Comparison of ENCODE assay signal across 23 mouse cellular contexts in the genomic region with DNA sequence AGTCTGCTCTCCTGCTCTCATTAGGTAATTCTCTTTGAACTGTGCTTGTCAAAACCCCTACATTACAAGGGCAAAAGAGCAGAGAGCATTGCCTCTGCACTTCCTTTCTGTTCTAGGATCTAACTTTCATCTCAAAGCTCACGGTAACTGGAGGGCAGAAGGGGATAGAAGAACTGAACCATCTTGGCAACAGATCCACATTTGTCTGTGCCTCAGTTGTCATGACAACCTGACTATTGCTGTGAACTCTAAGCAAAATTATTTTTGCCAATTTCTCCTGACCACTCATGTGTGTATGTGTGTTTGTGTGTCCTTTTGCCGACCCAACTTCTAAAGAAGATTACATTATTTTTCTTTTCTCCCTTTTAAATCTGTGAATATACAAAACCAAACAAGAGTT.
A peak's percentile ranks its signal among the peaks of the same experiment; 100 is the strongest.
DNase-seq lines count a peak whose midpoint lies in the region; ATAC-seq lines count a peak whose summit lies in the region.
"Had no signal": no experiment of that assay in that cellular context is flagged by ENCODE, and none has a peak within 500 bp of the region (broad histone marks: within the 10 kb centered on the region; RNA-seq: fewer than 3 reads in every experiment).

No protein-coding gene starts in this region.

- WGBS in forebrain, embryonic 14.5 days = 47% methylated on average over 2 of the region's 2 CpGs
- 75% methylated on average over 2 of the region's 2 CpGs for WGBS in forebrain, embryonic 10.5 days
- WGBS in midbrain, embryonic 13.5 days = 37% methylated on average over 2 of the region's 2 CpGs
- 63% methylated on average over 2 of the region's 2 CpGs for WGBS in midbrain, embryonic 10.5 days
- WGBS in midbrain, embryonic 16.5 days = 34% methylated on average over 2 of the region's 2 CpGs
- WGBS in kidney, embryonic 14.5 days = 67% methylated on average over 2 of the region's 2 CpGs

- no peaks in the 10 kb centered on the region for H3K27me3 ChIP-seq in forebrain, embryonic 14.5 days (replicated peaks; ENCODE audit: control insufficient read depth, insufficient read depth, low read length)
- H3K27me3 ChIP-seq in forebrain, embryonic 10.5 days (ENCODE audit: poor library complexity, severe bottlenecking) = no peaks in the 10 kb centered on the region
- no peaks in the 10 kb centered on the region for H3K27me3 ChIP-seq in midbrain, embryonic 13.5 days
- no peaks in the 10 kb centered on the region for H3K27me3 ChIP-seq in midbrain, embryonic 10.5 days (ENCODE audit: low read depth, poor library complexity, severe bottlenecking)
- H3K27me3 ChIP-seq in midbrain, embryonic 16.5 days (ENCODE audit: control insufficient read depth, insufficient read depth, low read depth, low read length) = no peaks in the 10 kb centered on the region
- H3K27me3 ChIP-seq in kidney, embryonic 14.5 days (ENCODE audit: control insufficient read depth, insufficient read depth, low read length) = no peaks in the 10 kb centered on the region
- H3K27me3 ChIP-seq: embryonic facial prominence, embryonic 15.5 days; forebrain, embryonic 15.5 days; heart, embryonic 13.5 days; hindbrain, embryonic 12.5 days had no signal

- H3K4me1 ChIP-seq in forebrain, embryonic 14.5 days (ENCODE audit: control insufficient read depth, insufficient read depth, low read length) = peaks cover 3% of the 10 kb centered on the region; the same call in 1 of the 2 replicates
- no peaks in the 10 kb centered on the region for H3K4me1 ChIP-seq in forebrain, embryonic 10.5 days
- H3K4me1 ChIP-seq in midbrain, embryonic 13.5 days (replicated peaks) = no peaks in the 10 kb centered on the region
- H3K4me1 ChIP-seq in midbrain, embryonic 10.5 days = no peaks in the 10 kb centered on the region
- no peaks in the 10 kb centered on the region for H3K4me1 ChIP-seq in midbrain, embryonic 16.5 days (ENCODE audit: control insufficient read depth, insufficient read depth, low read length)
- no peaks in the 10 kb centered on the region for H3K4me1 ChIP-seq in kidney, embryonic 14.5 days (ENCODE audit: control insufficient read depth, insufficient read depth, low read length)
- H3K4me1 ChIP-seq: embryonic facial prominence, embryonic 15.5 days; heart, embryonic 13.5 days; hindbrain, embryonic 12.5 days had no signal

- peak; percentile 32; the same call in 1 of the 2 replicates for ATAC-seq in forebrain, embryonic 14.5 days
- peak; percentile 34; the same call in 1 of the 2 replicates for ATAC-seq in midbrain, embryonic 13.5 days
- 0 out of 2 replicates have a peak, but pooled peaks have one; percentile 36 for ATAC-seq in midbrain, embryonic 16.5 days
- no peak for ATAC-seq in kidney, embryonic 14.5 days (ENCODE audit: low FRiP score, low TSS enrichment)
- ATAC-seq: forebrain, embryonic 15.5 days; intestine, embryonic 16.5 days had no signal

- no peak overlapping the region for H3K9ac ChIP-seq in forebrain, embryonic 14.5 days (ENCODE audit: low read length)
- H3K9ac ChIP-seq in midbrain, embryonic 13.5 days (replicated peaks) = no peak overlapping the region
- no peak overlapping the region for H3K9ac ChIP-seq in midbrain, embryonic 16.5 days (ENCODE audit: low read depth, low read length)
- H3K9ac ChIP-seq in kidney, embryonic 14.5 days (ENCODE audit: low read depth, low read length) = no peak overlapping the region
- H3K9ac ChIP-seq: embryonic facial prominence, embryonic 15.5 days; forebrain, embryonic 15.5 days; heart, embryonic 13.5 days; hindbrain, embryonic 12.5 days had no signal

- no peaks in the 10 kb centered on the region for H3K36me3 ChIP-seq in forebrain, embryonic 14.5 days (ENCODE audit: control insufficient read depth, insufficient read depth, low read length)
- H3K36me3 ChIP-seq in forebrain, embryonic 10.5 days (replicated peaks) = no peaks in the 10 kb centered on the region
- H3K36me3 ChIP-seq in midbrain, embryonic 13.5 days = no peaks in the 10 kb centered on the region
- H3K36me3 ChIP-seq in midbrain, embryonic 10.5 days = no peaks in the 10 kb centered on the region
- H3K36me3 ChIP-seq in midbrain, embryonic 16.5 days (ENCODE audit: control insufficient read depth, insufficient read depth, low read length) = no peaks in the 10 kb centered on the region
- H3K36me3 ChIP-seq in kidney, embryonic 14.5 days (ENCODE audit: control insufficient read depth, insufficient read depth, low read length) = no peaks in the 10 kb centered on the region
- H3K36me3 ChIP-seq: embryonic facial prominence, embryonic 15.5 days; forebrain, embryonic 15.5 days; heart, embryonic 13.5 days; hindbrain, embryonic 12.5 days had no signal

- H3K4me3 ChIP-seq in forebrain, embryonic 14.5 days (ENCODE audit: low read depth, low read length) = no peak overlapping the region
- no peak overlapping the region for H3K4me3 ChIP-seq in forebrain, embryonic 10.5 days
- H3K4me3 ChIP-seq in midbrain, embryonic 13.5 days (replicated peaks) = no peak overlapping the region
- no peak overlapping the region for H3K4me3 ChIP-seq in midbrain, embryonic 10.5 days
- no peak overlapping the region for H3K4me3 ChIP-seq in midbrain, embryonic 16.5 days (ENCODE audit: low read depth, low read length)
- no peak overlapping the region for H3K4me3 ChIP-seq in kidney, embryonic 14.5 days (ENCODE audit: low read length)
- H3K4me3 ChIP-seq: embryonic facial prominence, embryonic 15.5 days; erythroblast, embryonic 14.5 days; forebrain, embryonic 15.5 days; heart, embryonic 13.5 days; hindbrain, embryonic 12.5 days had no signal

- DNase-seq in cerebellum, postnatal 10 days = peak; percentile 36 to 48
- DNase-seq in cerebellum, postnatal 36 days = no peak
- DNase-seq in forebrain, embryonic 14.5 days (ENCODE audit: low spot score) = peak; percentile 62
- no peak for DNase-seq in forebrain, embryonic 10.5 days (ENCODE audit: extremely low spot score, low spot score)
- no peak for DNase-seq in midbrain, embryonic 10.5 days (ENCODE audit: low spot score)
- DNase-seq: adrenal gland, adult 2 months; adrenal gland, postnatal 25 days; B cell, adult 2 months; cerebellum, adult 11-12 months; cerebellum, adult 9-10 months; embryo, embryonic 11 days; gastrocnemius, postnatal 14 days; heart, postnatal 36 days; kidney, adult 8-10 months had no signal

- H3K9me3 ChIP-seq in forebrain, embryonic 14.5 days (replicated peaks; ENCODE audit: control insufficient read depth, low read length) = no peaks in the 10 kb centered on the region
- no peaks in the 10 kb centered on the region for H3K9me3 ChIP-seq in forebrain, embryonic 10.5 days
- no peaks in the 10 kb centered on the region for H3K9me3 ChIP-seq in midbrain, embryonic 13.5 days
- no peaks in the 10 kb centered on the region for H3K9me3 ChIP-seq in midbrain, embryonic 10.5 days (replicated peaks)
- no peaks in the 10 kb centered on the region for H3K9me3 ChIP-seq in midbrain, embryonic 16.5 days (replicated peaks; ENCODE audit: control insufficient read depth, low read length, poor library complexity, severe bottlenecking)
- no peaks in the 10 kb centered on the region for H3K9me3 ChIP-seq in kidney, embryonic 14.5 days (ENCODE audit: control insufficient read depth, low read length)
- H3K9me3 ChIP-seq: embryonic facial prominence, embryonic 15.5 days; forebrain, embryonic 15.5 days; heart, embryonic 13.5 days; hindbrain, embryonic 12.5 days had no signal

- H3K27ac ChIP-seq in forebrain, embryonic 14.5 days (ENCODE audit: low read depth, low read length) = no peak overlapping the region
- no peak overlapping the region for H3K27ac ChIP-seq in forebrain, embryonic 10.5 days
- H3K27ac ChIP-seq in midbrain, embryonic 13.5 days = no peak overlapping the region
- no peak overlapping the region for H3K27ac ChIP-seq in midbrain, embryonic 10.5 days (replicated peaks)
- H3K27ac ChIP-seq in midbrain, embryonic 16.5 days (ENCODE audit: low read length) = no peak overlapping the region
- H3K27ac ChIP-seq in kidney, embryonic 14.5 days (ENCODE audit: low read depth, low read length) = no peak overlapping the region
- H3K27ac ChIP-seq: embryonic facial prominence, embryonic 15.5 days; forebrain, embryonic 15.5 days; heart, embryonic 13.5 days; hindbrain, embryonic 12.5 days had no signal

- H3K4me2 ChIP-seq in forebrain, embryonic 14.5 days (ENCODE audit: low read length) = no peak overlapping the region
- no peak overlapping the region for H3K4me2 ChIP-seq in midbrain, embryonic 13.5 days (replicated peaks)
- no peak overlapping the region for H3K4me2 ChIP-seq in midbrain, embryonic 16.5 days (ENCODE audit: low read length)
- no peak overlapping the region for H3K4me2 ChIP-seq in kidney, embryonic 14.5 days (replicated peaks; ENCODE audit: low read depth, low read length)
- H3K4me2 ChIP-seq: embryonic facial prominence, embryonic 15.5 days; forebrain, embryonic 15.5 days; heart, embryonic 13.5 days; hindbrain, embryonic 12.5 days had no signal

Comparison
In these comparisons a context has a peak if more than half of its experiments do, and no peak if none do; other contexts are left out.
1. DNase-seq: peak in cerebellum, postnatal 10 days (2 of 2) and forebrain, embryonic 14.5 days (single experiment); none in cerebellum, postnatal 36 days (0 of 2), forebrain, embryonic 10.5 days (single experiment) and midbrain, embryonic 10.5 days (single experiment).